Mouse (Mus musculus) stomach, postnatal 0 days (tissue): ENCODE results near the gene 1700001F09Rik. TPM values are rescaled to one million over a fixed set of nuclear protein-coding genes. Genes with fewer than 3 reads are reported as not detected.
"Not testable (repeated sequence)": the region's sequence is repeated elsewhere in the genome, so short reads cannot be mapped to it uniquely, and the experiment has no call there.

Experiments
- ATAC-seq: fragments of 200-750 bp; cut with Nextera tagmentation; 2 replicates; pipeline ENCODE4 v1.8.0; 2017; ENCODE audit not compliant: low FRiP score, low TSS enrichment
- DNase-seq: peaks from one replicate; pipeline ENCODE4 v3.0.0-alpha.2; 2016; ENCODE audit warnings: low spot score
- H3K27ac ChIP-seq: fragments of 300-500 bp; sonication (generic); replicated peaks from 2 replicates; pipeline ENCODE4 v1.5.1; 2014; ENCODE audit warnings: mild to moderate bottlenecking, control low read depth
- H3K27me3 ChIP-seq: fragments of 300-500 bp; sonication (generic); 2 replicates; pipeline ENCODE4 v1.6.1; 2014; ENCODE audit warnings: low read length; ENCODE audit not compliant: control insufficient read depth, insufficient read depth
- H3K36me3 ChIP-seq: fragments of 300-500 bp; sonication (generic); 2 replicates; pipeline ENCODE4 v1.6.1; 2014; ENCODE audit warnings: low read length, mixed read lengths; ENCODE audit not compliant: control insufficient read depth, insufficient read depth
- H3K4me1 ChIP-seq: fragments of 300-500 bp; sonication (generic); replicated peaks from 2 replicates; pipeline ENCODE4 v1.6.1; 2014; ENCODE audit warnings: antibody characterized with exemption; ENCODE audit not compliant: control insufficient read depth, insufficient read depth
- H3K4me2 ChIP-seq: fragments of 300-500 bp; sonication (generic); replicated peaks from 2 replicates; pipeline ENCODE4 v1.6.1; 2014; ENCODE audit warnings: low read depth, mild to moderate bottlenecking, control low read depth, moderate library complexity
- H3K4me3 ChIP-seq: fragments of 300-500 bp; sonication (generic); 2 replicates; pipeline ENCODE4 v1.5.1; 2014; ENCODE audit warnings: low read depth, low read length, control low read depth
- H3K9ac ChIP-seq: fragments of 300-500 bp; sonication (generic); 2 replicates; pipeline ENCODE4 v1.6.1; 2014; ENCODE audit warnings: mild to moderate bottlenecking, low read length, control low read depth, mixed read lengths
- H3K9me3 ChIP-seq: fragments of 300-500 bp; sonication (generic); 2 replicates; pipeline ENCODE4 v1.6.1; 2016; ENCODE audit warnings: low read length; ENCODE audit not compliant: control insufficient read depth
- WGBS: fragments of 180-500 bp; shearing (Covaris S2); extraction: QIAGEN DNeasy Blood & Tissue Kit; methylation state at CpG from one replicate; pipeline ENCODE4 v1.1.7; 2014; 5-methylcytosine and 5-hydroxymethylcytosine counted together
- polyA plus RNA-seq: library from polyadenylated mRNA; unstranded; fragments of >200 nt; fragmentation: Nextera tagmentation; extraction: Ambion mirVana; gene quantifications from 2 replicates; pipeline ENCODE4 v1.2.1, GENCODE M21; 2015

Gene 1700001F09Rik
- polyA plus RNA-seq, 1 experiment from 2014 or later: not detected

DNA sequence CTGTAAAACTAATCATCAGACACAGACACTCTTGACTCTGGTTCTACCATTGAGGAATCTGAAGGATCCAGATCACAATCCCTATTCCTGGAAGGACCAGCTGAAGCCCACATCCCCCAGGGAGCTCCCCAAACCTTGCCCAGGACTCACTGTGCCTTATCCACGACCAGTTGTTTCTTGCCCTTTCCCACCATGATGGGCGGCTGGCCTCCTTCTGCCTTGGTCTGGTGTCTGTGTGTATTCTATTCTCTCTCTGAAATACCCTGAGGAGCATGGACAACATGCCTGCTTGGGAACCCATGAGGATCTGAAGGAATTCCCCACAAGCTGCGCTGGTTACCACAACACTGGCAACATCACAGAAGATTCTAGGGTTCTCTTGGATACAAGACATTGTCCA lies 54.1 kb downstream of the 1700001F09Rik start, which contains the start of gene Gm8127:
Gene Gm8127 (minus strand): TSS at position 330 of the 400 bp plus-strand sequence.
- not testable (repeated sequence) for H3K9me3 ChIP-seq, H3K36me3 ChIP-seq, H3K4me2 ChIP-seq, ATAC-seq, H3K4me1 ChIP-seq, H3K4me3 ChIP-seq, H3K9ac ChIP-seq, H3K27me3 ChIP-seq, DNase-seq, H3K27ac ChIP-seq
- WGBS: 76% methylated on average over 3 of the region's 3 CpGs

Other genes with a start within 250 kb of the 1700001F09Rik start
- gene Gm8104, start 247.2 kb downstream of the 1700001F09Rik start, polyA plus RNA-seq: not detected in 2 replicates
- not detected in 2 replicates for gene Gm7233, start 167.9 kb downstream of the 1700001F09Rik start, polyA plus RNA-seq
- not detected in 2 replicates for gene Gm8122, start 112.5 kb downstream of the 1700001F09Rik start, polyA plus RNA-seq
- gene Gm8126, start 89.2 kb downstream of the 1700001F09Rik start, polyA plus RNA-seq: not detected in 2 replicates
- gene Gm9732, start 72.8 kb downstream of the 1700001F09Rik start, polyA plus RNA-seq: not detected in 2 replicates
- gene Gm8127, start 54.0 kb downstream of the 1700001F09Rik start, polyA plus RNA-seq: not detected in 2 replicates
- gene Gm8138, start 68.5 kb upstream of the 1700001F09Rik start, polyA plus RNA-seq: not detected in 2 replicates
- gene Gm5799, start 195.8 kb upstream of the 1700001F09Rik start, polyA plus RNA-seq: not detected in 2 replicates
- not detected in 2 replicates for gene Gm17654, start 231.3 kb upstream of the 1700001F09Rik start, polyA plus RNA-seq